Mouse (Mus musculus) stomach, embryonic 14.5 days (tissue): ENCODE results near the gene Maml3. TPM values are rescaled to one million over a fixed set of nuclear protein-coding genes. Genes with fewer than 3 reads are reported as not detected.

ENCODE experiments used
- ATAC-seq: fragments of 200-750 bp; cut with Nextera tagmentation; 2 replicates; pipeline ENCODE4 v1.8.0; 2017; ENCODE audit warnings: low read depth, moderate TSS enrichment; ENCODE audit not compliant: insufficient number of reproducible peaks, insufficient read depth, low FRiP score
- H3K27ac ChIP-seq: fragments of 300-500 bp; sonication (generic); 2 replicates; pipeline ENCODE4 v1.5.1; 2014; ENCODE audit warnings: mild to moderate bottlenecking, low read length, moderate library complexity, mixed read lengths
- H3K27me3 ChIP-seq: fragments of 300-500 bp; sonication (generic); 2 replicates; pipeline ENCODE4 v1.6.1; 2014; ENCODE audit warnings: low read length, control low read depth, mixed read lengths; ENCODE audit not compliant: control insufficient read depth, insufficient read depth
- H3K36me3 ChIP-seq: fragments of 300-500 bp; sonication (generic); 2 replicates; pipeline ENCODE4 v1.6.1; 2014; ENCODE audit warnings: mild to moderate bottlenecking, control low read depth, low read length, moderate library complexity, mixed read lengths; ENCODE audit not compliant: control insufficient read depth, insufficient read depth
- H3K4me1 ChIP-seq: fragments of 300-500 bp; sonication (generic); 2 replicates; pipeline ENCODE4 v1.6.1; 2014; ENCODE audit warnings: low read length, control low read depth, mixed read lengths; ENCODE audit not compliant: control insufficient read depth, insufficient read depth
- H3K4me2 ChIP-seq: fragments of 300-500 bp; sonication (generic); replicated peaks from 2 replicates; pipeline ENCODE4 v1.6.1; 2014; ENCODE audit warnings: low read depth, low read length, control low read depth
- H3K4me3 ChIP-seq: fragments of 300-500 bp; sonication (generic); 2 replicates; pipeline ENCODE4 v1.5.1; 2014; ENCODE audit warnings: low read depth, low read length, control low read depth
- H3K9ac ChIP-seq: fragments of 300-500 bp; sonication (generic); replicated peaks from 2 replicates; pipeline ENCODE4 v1.6.1; 2014; ENCODE audit warnings: low read depth, mild to moderate bottlenecking, control low read depth, low read length, moderate library complexity, mixed read lengths
- H3K9me3 ChIP-seq: fragments of 300-500 bp; sonication (generic); 2 replicates; pipeline ENCODE4 v1.6.1; 2016; ENCODE audit warnings: low read depth, low read length, control low read depth; ENCODE audit not compliant: control insufficient read depth
- WGBS: fragments of 180-500 bp; shearing (Covaris S2); extraction: QIAGEN DNeasy Blood & Tissue Kit; methylation state at CpG from one replicate; pipeline ENCODE4 v1.1.7; 2014; 5-methylcytosine and 5-hydroxymethylcytosine counted together
- polyA plus RNA-seq: library from polyadenylated mRNA; unstranded; fragments of >200 nt; fragmentation: Nextera tagmentation; extraction: Ambion mirVana; gene quantifications from 2 replicates; pipeline ENCODE4 v1.2.1, GENCODE M21; 2014

The Maml3 gene
- polyA plus RNA-seq, 1 experiment from 2014 or later = 9.3 TPM

DNA sequence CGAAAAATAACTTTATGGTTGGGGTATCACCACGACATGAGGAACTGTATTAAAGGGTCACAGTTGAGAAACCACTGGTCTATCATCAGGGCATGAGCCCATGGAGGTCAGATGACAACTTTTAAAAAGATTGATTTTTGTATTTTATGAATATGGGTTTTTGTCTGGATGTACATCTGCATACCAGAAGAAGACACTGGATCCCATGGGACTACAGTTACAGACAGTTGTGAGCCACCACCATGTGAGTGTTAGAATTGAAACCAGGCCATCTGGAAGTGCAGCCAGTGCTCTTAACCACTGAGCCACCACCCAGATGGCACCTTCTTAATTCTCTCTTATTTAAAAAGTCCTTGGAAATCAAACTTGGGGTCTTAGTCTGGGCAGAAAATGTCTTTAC, 468.9 kb downstream of the Maml3 start:
- no peaks in the 10 kb centered on the region for H3K27me3 ChIP-seq
- no peaks in the 10 kb centered on the region for H3K4me1 ChIP-seq
- no peak overlapping the region for H3K9ac ChIP-seq
- no peaks in the 10 kb centered on the region for H3K36me3 ChIP-seq
- 80% methylated on average over 2 of the region's 2 CpGs for WGBS
- no peak for ATAC-seq
- peaks cover 3% of the 10 kb centered on the region; the same call in 1 of the 2 replicates for H3K9me3 ChIP-seq
- no peak overlapping the region for H3K27ac ChIP-seq
- no peak overlapping the region for H3K4me3 ChIP-seq
- no peak overlapping the region for H3K4me2 ChIP-seq

Other genes with a start within 250 kb of the Maml3 start
- gene Foxo1, start 163.3 kb upstream of the Maml3 start, polyA plus RNA-seq = 8.6 and 9.5 TPM in 2 replicates